Mouse (Mus musculus) bone marrow, adult 2 months (tissue): ENCODE results near the gene Nos1ap.

ENCODE experiments used
- CTCF ChIP-seq: fragments of 200-500 bp; IDR thresholded peaks from 2 replicates; pipeline ENCODE4 v1.5.1; 2011; ENCODE audit warnings: low read length, control low read depth; ENCODE audit not compliant: control insufficient read depth, insufficient read depth
- POLR2A ChIP-seq: fragments of 200-500 bp; IDR thresholded peaks from 2 replicates; pipeline ENCODE4 v1.6.1; 2011; ENCODE audit warnings: low read depth, mild to moderate bottlenecking, control low read depth, low read length, borderline replicate concordance; ENCODE audit not compliant: control insufficient read depth

- TF ChIP-seq CTCF = no peak
- TF ChIP-seq POLR2A = no peak
Measured at GRCm38 (mm10) chr1:170302456-170302855, 287.2 kb downstream of the Nos1ap start.
